ENCODE assay signal across 8 mouse cellular contexts in the genomic region with DNA sequence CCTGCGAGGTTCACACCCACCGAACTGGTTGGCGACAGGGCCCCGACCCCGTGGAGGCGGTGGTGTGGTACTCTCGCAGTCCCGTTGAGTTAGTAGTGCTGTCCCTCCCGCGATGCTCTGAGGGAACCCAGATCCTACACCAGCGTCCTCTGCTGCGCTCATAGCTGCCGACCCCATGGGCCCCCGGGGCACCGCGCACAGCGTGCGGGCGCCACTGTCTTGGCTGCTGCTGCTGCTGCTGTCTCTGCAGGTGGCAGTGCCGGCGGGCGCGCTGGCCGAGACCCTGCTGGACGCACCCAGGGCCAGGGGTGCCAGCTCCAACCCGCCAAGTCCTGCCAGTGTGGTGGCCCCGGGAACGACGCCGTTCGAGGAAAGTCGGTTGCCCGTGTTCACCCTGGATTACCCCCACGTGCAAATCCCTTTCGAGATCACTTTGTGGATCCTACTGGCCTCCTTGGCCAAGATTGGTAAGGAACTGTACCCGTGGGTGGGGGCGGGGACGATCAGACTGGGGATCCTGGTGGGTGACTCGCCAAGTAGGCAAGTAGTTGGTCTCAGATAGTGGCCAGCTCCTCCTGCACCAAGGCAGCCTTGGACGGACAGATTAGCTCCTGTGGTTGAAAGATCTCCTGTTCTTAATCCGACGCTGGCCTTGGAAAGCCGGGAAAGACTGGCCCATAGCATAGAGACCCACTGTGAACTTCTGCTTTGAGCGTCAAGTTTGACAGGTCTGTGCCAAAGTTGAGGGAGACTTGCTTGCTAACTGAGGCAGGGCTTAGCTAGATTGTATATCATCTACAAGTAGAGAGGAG. TPM values are rescaled to one million over a fixed set of nuclear protein-coding genes. Genes with fewer than 3 reads are reported as not detected.
A peak's percentile ranks its signal among the peaks of the same experiment; 100 is the strongest.
DNase-seq lines count a peak whose midpoint lies in the region; ATAC-seq lines count a peak whose summit lies in the region.

No protein-coding gene starts in this region.

- 3% methylated on average over 41 of the region's 44 CpGs for WGBS in heart, embryonic 14.5 days
- 4% methylated on average over 42 of the region's 44 CpGs for WGBS in forebrain, embryonic 14.5 days
- 4% methylated on average over 43 of the region's 44 CpGs for WGBS in midbrain, embryonic 12.5 days

- no peaks in the 10 kb centered on the region for H3K36me3 ChIP-seq in heart, embryonic 14.5 days (ENCODE audit: control insufficient read depth, insufficient read depth, low read length)
- H3K36me3 ChIP-seq in forebrain, embryonic 14.5 days (ENCODE audit: control insufficient read depth, insufficient read depth, low read length), result no peaks in the 10 kb centered on the region
- H3K36me3 ChIP-seq in midbrain, embryonic 12.5 days, result no peaks in the 10 kb centered on the region

- H3K9ac ChIP-seq in heart, embryonic 14.5 days (ENCODE audit: low read length), result peak overlapping the region; percentile 66
- peak overlapping the region; percentile 65 for H3K9ac ChIP-seq in forebrain, embryonic 14.5 days (ENCODE audit: low read length)
- peak overlapping the region; percentile 53 for H3K9ac ChIP-seq in midbrain, embryonic 12.5 days (replicated peaks)

- peak overlapping the region; percentile 100 for H3K4me2 ChIP-seq in heart, embryonic 14.5 days (ENCODE audit: low read length)
- H3K4me2 ChIP-seq in forebrain, embryonic 14.5 days (ENCODE audit: low read length), result peak overlapping the region; percentile 100
- H3K4me2 ChIP-seq in midbrain, embryonic 12.5 days (replicated peaks), result peak overlapping the region; percentile 90

- H3K27me3 ChIP-seq in heart, embryonic 14.5 days (ENCODE audit: control insufficient read depth, insufficient read depth, low read length), result peaks cover 80% of the 10 kb centered on the region
- H3K27me3 ChIP-seq in forebrain, embryonic 14.5 days (replicated peaks; ENCODE audit: control insufficient read depth, insufficient read depth, low read length), result peaks cover 52% of the 10 kb centered on the region
- H3K27me3 ChIP-seq in midbrain, embryonic 12.5 days, result peaks cover 68% of the 10 kb centered on the region

- no peak overlapping the region for H3K27ac ChIP-seq in heart, embryonic 14.5 days (replicated peaks in 1 of 2; ENCODE audit: control insufficient read depth in 1 of 2, insufficient read depth in 1 of 2, low read depth in 2 of 2, low read length in 2 of 2)
- no peak overlapping the region for H3K27ac ChIP-seq in forebrain, embryonic 14.5 days (ENCODE audit: low read depth, low read length)
- H3K27ac ChIP-seq in midbrain, embryonic 12.5 days (replicated peaks), result no peak overlapping the region

- H3K4me1 ChIP-seq in heart, embryonic 14.5 days (ENCODE audit: control insufficient read depth in 2 of 2, insufficient read depth in 2 of 2, low read length in 2 of 2), result peaks cover 0 to 8% of the 10 kb centered on the region in 2 experiments; a peak in 3 of 4 replicates
- H3K4me1 ChIP-seq in forebrain, embryonic 14.5 days (ENCODE audit: control insufficient read depth, insufficient read depth, low read length), result peaks cover 4% of the 10 kb centered on the region; the same call in 1 of the 2 replicates
- peaks cover 19% of the 10 kb centered on the region; the same call in 1 of the 2 replicates for H3K4me1 ChIP-seq in midbrain, embryonic 12.5 days

- peak overlapping the region; percentile 61 to 65 for H3K4me3 ChIP-seq in heart, embryonic 14.5 days (ENCODE audit: control insufficient read depth in 1 of 2, insufficient read depth in 1 of 2, low read depth in 1 of 2, low read length in 2 of 2)
- H3K4me3 ChIP-seq in forebrain, embryonic 14.5 days (ENCODE audit: low read depth, low read length), result peak overlapping the region; percentile 58
- H3K4me3 ChIP-seq in midbrain, embryonic 12.5 days, result peak overlapping the region; percentile 54

- H3K9me3 ChIP-seq in heart, embryonic 14.5 days (ENCODE audit: control insufficient read depth, low read length), result no peaks in the 10 kb centered on the region
- no peaks in the 10 kb centered on the region for H3K9me3 ChIP-seq in forebrain, embryonic 14.5 days (replicated peaks; ENCODE audit: control insufficient read depth, low read length)
- no peaks in the 10 kb centered on the region for H3K9me3 ChIP-seq in midbrain, embryonic 12.5 days

- ATAC-seq in heart, embryonic 14.5 days (ENCODE audit: insufficient number of reproducible peaks, insufficient read depth, low FRiP score, low read depth), result peak; percentile 21; the same call in 1 of the 2 replicates
- peak; percentile 69 for ATAC-seq in forebrain, embryonic 14.5 days
- peak; percentile 78 for ATAC-seq in midbrain, embryonic 12.5 days (ENCODE audit: low FRiP score, low read depth)
- ATAC-seq in frontal cortex, adult (ENCODE audit: low TSS enrichment), result no peak

- no peak for DNase-seq in heart, postnatal 4 days
- DNase-seq in T-cell, adult 2 months (ENCODE audit: low spot score), result peak; percentile 6
- peak; percentile 39 for DNase-seq in forebrain, embryonic 14.5 days (ENCODE audit: low spot score)
- DNase-seq in kidney, adult 9 months, result peak; percentile 35
- no peak for DNase-seq in ovary, adult 18-20 months (ENCODE audit: low spot score)

RNA-seq across cellular contexts. Expression of a gene that starts 1.5 kb away (rescaled TPM):
- 0.27 and 0.41 TPM in 2 replicates for polyA plus RNA-seq in heart, embryonic 14.5 days (2014; fragmentation: Nextera tagmentation; extraction: Ambion mirVana)
- total RNA-seq in heart, postnatal 4 days (2021), result 1 to 10 TPM in 1 of 2 experiments, under 1 TPM in 1; 0.97 to 1.0 TPM
- polyA plus RNA-seq in forebrain, embryonic 14.5 days (2014; fragmentation: Nextera tagmentation; extraction: Ambion mirVana), result 0.09 and 0.14 TPM in 2 replicates
- polyA plus RNA-seq in midbrain, embryonic 12.5 days (2016; fragmentation: Nextera tagmentation; extraction: Ambion mirVana), result 0.18 TPM in 1 of 2 replicates, not detected in the other

Comparison
In these comparisons a context has a peak if more than half of its experiments do, and no peak if none do; other contexts are left out.
1. DNase-seq: peak in T-cell, adult 2 months (single experiment), forebrain, embryonic 14.5 days (single experiment) and kidney, adult 9 months (single experiment); none in heart, postnatal 4 days (single experiment) and ovary, adult 18-20 months (single experiment).
2. Peak in every context shown above with its lines, with median percentiles within 50 percentile points of each other: H3K4me2 ChIP-seq, H3K4me3 ChIP-seq and H3K9ac ChIP-seq.